Mouse (Mus musculus): Measurements from ENCODE around the gene 4932438H23Rik. TPM values are rescaled to one million over a fixed set of nuclear protein-coding genes. Genes with fewer than 3 reads are reported as not detected.

4932438H23Rik gene
- polyA plus RNA-seq, 1 experiment from 2014 or later, result 0.49 TPM

GRCm38 (mm10) chr16:91035866-91036265, 59.1 kb downstream of the 4932438H23Rik start:
- Histone ChIP-seq H3K4me1 (ENCODE audit: control insufficient read depth, insufficient read depth, low read length) (no peaks in the 10 kb centered on the region), H3K4me2 (ENCODE audit: low read depth, low read length) (no peak overlapping the region), H3K9me3 (ENCODE audit: control insufficient read depth, low read length) (no peaks in the 10 kb centered on the region), H3K4me3 (ENCODE audit: low read depth, low read length) (no peak overlapping the region), H3K9ac (ENCODE audit: low read depth, low read length) (no peak overlapping the region), H3K27ac (replicated peaks; ENCODE audit: low read depth, low read length) (no peak overlapping the region), H3K27me3 (replicated peaks; ENCODE audit: control insufficient read depth, insufficient read depth, low read length) (no peaks in the 10 kb centered on the region), H3K36me3 (ENCODE audit: control insufficient read depth, insufficient read depth, low read length) (peaks cover 86% of the 10 kb centered on the region)
- 89% methylated on average over 10 of the region's 10 CpGs for WGBS
- no peak for ATAC-seq (ENCODE audit: low read depth)
- DNase-seq (ENCODE audit: low spot score), result no peak

DNA sequence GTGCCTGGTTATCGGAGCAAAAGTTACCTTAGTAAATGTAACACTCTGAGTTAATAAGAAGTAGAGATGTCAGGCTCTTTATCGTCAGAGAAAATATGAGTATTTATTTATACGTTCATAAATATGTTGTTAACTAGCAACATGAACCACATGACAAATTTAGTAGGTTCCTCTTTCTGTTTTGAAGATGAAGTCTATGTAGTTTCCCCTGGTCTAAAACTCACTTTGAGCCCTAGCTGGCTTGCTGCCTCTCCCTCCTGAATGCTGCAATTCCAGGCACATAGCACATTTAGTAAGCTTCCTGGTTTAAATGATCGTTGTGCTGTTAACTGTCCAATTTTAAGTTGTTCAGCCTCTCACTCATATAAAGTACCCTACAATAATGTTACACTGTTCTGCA, 64.2 kb downstream of the 4932438H23Rik start:
- Histone ChIP-seq H3K4me3 (ENCODE audit: low read depth, low read length) (no peak overlapping the region), H3K36me3 (ENCODE audit: control insufficient read depth, insufficient read depth, low read length) (peaks cover 94% of the 10 kb centered on the region), H3K9me3 (ENCODE audit: control insufficient read depth, low read length) (no peaks in the 10 kb centered on the region), H3K4me2 (ENCODE audit: low read depth, low read length) (no peak overlapping the region), H3K4me1 (ENCODE audit: control insufficient read depth, insufficient read depth, low read length) (no peaks in the 10 kb centered on the region), H3K9ac (ENCODE audit: low read depth, low read length) (no peak overlapping the region), H3K27ac (replicated peaks; ENCODE audit: low read depth, low read length) (no peak overlapping the region), H3K27me3 (replicated peaks; ENCODE audit: control insufficient read depth, insufficient read depth, low read length) (no peaks in the 10 kb centered on the region)
- no peak for DNase-seq (ENCODE audit: low spot score)
- no peak for ATAC-seq (ENCODE audit: low read depth)
- 94% methylated on average over 4 of the region's 4 CpGs for WGBS

DNA sequence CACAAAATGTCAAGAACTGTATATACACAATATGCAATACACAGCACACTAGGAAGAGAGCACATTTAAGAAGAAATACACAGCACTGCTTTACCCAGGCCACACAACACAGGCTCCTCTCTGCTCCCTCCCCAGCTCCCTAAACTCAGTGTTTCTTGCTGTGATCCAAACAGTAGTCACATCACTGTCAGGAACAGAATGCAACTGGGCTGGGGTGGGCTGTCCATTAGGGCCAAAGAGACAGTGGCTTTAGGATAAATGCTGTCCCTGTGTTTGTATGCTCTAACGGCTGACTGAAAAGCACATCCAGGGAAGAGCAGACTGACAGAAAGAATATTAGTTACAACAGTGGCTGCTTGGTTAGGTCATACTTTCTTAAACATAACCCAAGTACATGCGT, 65.0 kb downstream of the 4932438H23Rik start:
- Histone ChIP-seq H3K36me3 (ENCODE audit: control insufficient read depth, insufficient read depth, low read length) (peaks cover 96% of the 10 kb centered on the region), H3K27ac (replicated peaks; ENCODE audit: low read depth, low read length) (no peak overlapping the region), H3K4me1 (ENCODE audit: control insufficient read depth, insufficient read depth, low read length) (no peaks in the 10 kb centered on the region)

GRCm38 (mm10) chr16:91029161-91029743, 65.7 kb downstream of the 4932438H23Rik start:
- Histone ChIP-seq H3K9me3 (ENCODE audit: control insufficient read depth, low read length) (no peaks in the 10 kb centered on the region; the same call in 1 of the 2 replicates), H3K4me1 (ENCODE audit: control insufficient read depth, insufficient read depth, low read length) (no peaks in the 10 kb centered on the region), H3K9ac (ENCODE audit: low read depth, low read length) (no peak overlapping the region), H3K4me3 (ENCODE audit: low read depth, low read length) (no peak overlapping the region), H3K27ac (replicated peaks; ENCODE audit: low read depth, low read length) (no peak overlapping the region), H3K36me3 (ENCODE audit: control insufficient read depth, insufficient read depth, low read length) (peaks cover 96% of the 10 kb centered on the region), H3K27me3 (replicated peaks; ENCODE audit: control insufficient read depth, insufficient read depth, low read length) (no peaks in the 10 kb centered on the region), H3K4me2 (ENCODE audit: low read depth, low read length) (no peak overlapping the region)
- no peak for DNase-seq (ENCODE audit: low spot score)
- ATAC-seq (ENCODE audit: low read depth), result no peak
- 94% methylated on average over 8 of the region's 8 CpGs for WGBS

More for the DNA sequence above, 65.0 kb downstream of the 4932438H23Rik start:
- Histone ChIP-seq H3K9me3 (ENCODE audit: control insufficient read depth, low read length) (no peaks in the 10 kb centered on the region), H3K27me3 (replicated peaks; ENCODE audit: control insufficient read depth, insufficient read depth, low read length) (no peaks in the 10 kb centered on the region), H3K4me2 (ENCODE audit: low read depth, low read length) (no peak overlapping the region), H3K4me3 (ENCODE audit: low read depth, low read length) (no peak overlapping the region), H3K9ac (ENCODE audit: low read depth, low read length) (no peak overlapping the region)
- 82% methylated on average over 2 of the region's 2 CpGs for WGBS
- no peak for DNase-seq (ENCODE audit: low spot score)
- ATAC-seq (ENCODE audit: low read depth), result no peak

GRCm38 (mm10) chr16:91026290-91026689, 68.6 kb downstream of the 4932438H23Rik start:
- Histone ChIP-seq H3K4me1 (ENCODE audit: control insufficient read depth, insufficient read depth, low read length) (no peaks in the 10 kb centered on the region), H3K9ac (ENCODE audit: low read depth, low read length) (no peak overlapping the region), H3K27ac (replicated peaks; ENCODE audit: low read depth, low read length) (no peak overlapping the region), H3K36me3 (ENCODE audit: control insufficient read depth, insufficient read depth, low read length) (peaks cover 94% of the 10 kb centered on the region), H3K4me2 (ENCODE audit: low read depth, low read length) (no peak overlapping the region), H3K27me3 (replicated peaks; ENCODE audit: control insufficient read depth, insufficient read depth, low read length) (no peaks in the 10 kb centered on the region), H3K4me3 (ENCODE audit: low read depth, low read length) (no peak overlapping the region), H3K9me3 (ENCODE audit: control insufficient read depth, low read length) (no peaks in the 10 kb centered on the region; the same call in 1 of the 2 replicates)
- no peak for ATAC-seq (ENCODE audit: low read depth)
- no peak for DNase-seq (ENCODE audit: low spot score)
- WGBS, result 88% methylated on average over 4 of the region's 4 CpGs

DNA sequence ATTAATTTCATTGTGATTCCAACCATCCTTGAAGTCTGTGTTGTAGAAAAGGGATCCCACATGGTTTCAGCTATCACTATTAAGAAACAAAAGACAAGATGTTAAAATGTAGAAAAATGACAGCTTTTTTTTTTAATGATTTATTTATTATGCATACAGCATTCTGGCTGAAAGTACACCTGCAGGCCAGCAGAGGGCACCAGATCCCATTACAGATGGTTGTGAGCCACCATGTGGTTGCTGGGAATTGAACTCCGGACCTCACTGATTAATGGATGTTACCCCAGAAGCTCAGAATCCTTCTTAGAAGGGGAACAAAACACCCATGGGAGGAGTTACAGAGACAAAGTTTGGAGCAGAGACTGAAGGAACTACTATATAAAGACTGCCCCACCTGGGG, 71.5 kb downstream of the 4932438H23Rik start:
- no peaks in the 10 kb centered on the region for H3K4me1 ChIP-seq (ENCODE audit: control insufficient read depth, insufficient read depth, low read length)
- 93% methylated on average over 1 of the region's 1 CpGs for WGBS
- no peak overlapping the region for H3K4me3 ChIP-seq (ENCODE audit: low read depth, low read length)
- H3K36me3 ChIP-seq (ENCODE audit: control insufficient read depth, insufficient read depth, low read length), result peaks cover 98% of the 10 kb centered on the region
- no peak for ATAC-seq (ENCODE audit: low read depth)
- H3K9ac ChIP-seq (ENCODE audit: low read depth, low read length), result no peak overlapping the region
- H3K9me3 ChIP-seq (ENCODE audit: control insufficient read depth, low read length), result no peaks in the 10 kb centered on the region; the same call in 1 of the 2 replicates
- DNase-seq (ENCODE audit: low spot score), result no peak
- no peak overlapping the region for H3K27ac ChIP-seq (replicated peaks; ENCODE audit: low read depth, low read length)
- no peak overlapping the region for H3K4me2 ChIP-seq (ENCODE audit: low read depth, low read length)
- no peaks in the 10 kb centered on the region for H3K27me3 ChIP-seq (replicated peaks; ENCODE audit: control insufficient read depth, insufficient read depth, low read length)

DNA sequence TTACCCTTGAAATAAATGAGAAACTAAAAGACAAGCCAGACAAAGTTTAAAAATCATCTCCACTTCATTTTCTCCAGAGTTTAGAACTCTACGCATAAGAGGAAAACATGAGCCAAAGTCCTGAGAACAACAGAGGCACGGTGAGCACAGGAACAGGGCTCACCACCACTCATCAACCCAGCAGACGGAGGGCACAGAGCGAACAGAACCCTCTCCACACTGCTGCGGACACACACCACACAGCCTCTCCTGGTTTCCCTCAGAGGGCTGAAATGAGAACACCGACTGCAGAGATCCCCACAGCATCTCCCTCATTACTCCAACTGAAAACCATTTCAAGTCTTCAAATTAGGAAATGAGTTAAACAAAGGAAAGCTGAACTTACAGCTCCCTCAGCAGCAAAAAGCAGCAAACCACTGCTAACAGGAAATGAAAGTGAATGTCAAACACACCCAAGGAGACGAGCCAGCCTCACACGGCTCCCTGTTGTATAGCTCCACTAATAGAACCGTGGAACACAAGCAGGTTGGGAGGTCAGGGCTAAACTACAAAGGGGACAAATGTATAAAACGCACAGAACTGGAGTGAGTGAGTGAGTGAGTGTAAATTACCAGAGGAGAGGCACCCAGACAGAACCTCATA, 74.0 kb downstream of the 4932438H23Rik start:
- H3K9ac ChIP-seq (ENCODE audit: low read depth, low read length), result no peak overlapping the region
- whole genome bisulfite sequencing, result 93% methylated on average over 10 of the region's 10 CpGs

GRCm38 (mm10) chr16:91019476-91019875, 75.4 kb downstream of the 4932438H23Rik start:
- ATAC-seq (ENCODE audit: low read depth) (no peak), DNase-seq (ENCODE audit: low spot score) (no peak)
- H3K4me2 ChIP-seq (ENCODE audit: low read depth, low read length), result no peak overlapping the region
- H3K27ac ChIP-seq (replicated peaks; ENCODE audit: low read depth, low read length), result no peak overlapping the region
- H3K4me3 ChIP-seq (ENCODE audit: low read depth, low read length), result no peak overlapping the region
- H3K36me3 ChIP-seq (ENCODE audit: control insufficient read depth, insufficient read depth, low read length), result peaks cover 92% of the 10 kb centered on the region
- H3K27me3 ChIP-seq (replicated peaks; ENCODE audit: control insufficient read depth, insufficient read depth, low read length), result no peaks in the 10 kb centered on the region
- H3K9me3 ChIP-seq (ENCODE audit: control insufficient read depth, low read length), result no peaks in the 10 kb centered on the region; the same call in 1 of the 2 replicates
- H3K4me1 ChIP-seq (ENCODE audit: control insufficient read depth, insufficient read depth, low read length), result no peaks in the 10 kb centered on the region
- 94% methylated on average over 4 of the region's 4 CpGs for WGBS
- H3K9ac ChIP-seq (ENCODE audit: low read depth, low read length), result no peak overlapping the region

More for the DNA sequence above, 74.0 kb downstream of the 4932438H23Rik start:
- ATAC-seq (ENCODE audit: low read depth), result no peak
- Histone ChIP-seq H3K27me3 (replicated peaks; ENCODE audit: control insufficient read depth, insufficient read depth, low read length) (no peaks in the 10 kb centered on the region), H3K4me3 (ENCODE audit: low read depth, low read length) (no peak overlapping the region), H3K27ac (replicated peaks; ENCODE audit: low read depth, low read length) (no peak overlapping the region), H3K4me2 (ENCODE audit: low read depth, low read length) (no peak overlapping the region), H3K4me1 (ENCODE audit: control insufficient read depth, insufficient read depth, low read length) (no peaks in the 10 kb centered on the region), H3K36me3 (ENCODE audit: control insufficient read depth, insufficient read depth, low read length) (peaks cover 94% of the 10 kb centered on the region), H3K9me3 (ENCODE audit: control insufficient read depth, low read length) (no peaks in the 10 kb centered on the region; the same call in 1 of the 2 replicates)
- DNase-seq (ENCODE audit: low spot score), result no peak

- no peaks in the 10 kb centered on the region for H3K9me3 ChIP-seq (ENCODE audit: control insufficient read depth, low read length)
- no peak overlapping the region for H3K4me2 ChIP-seq (ENCODE audit: low read depth, low read length)
- no peak for DNase-seq (ENCODE audit: low spot score)
- H3K4me1 ChIP-seq (ENCODE audit: control insufficient read depth, insufficient read depth, low read length), result no peaks in the 10 kb centered on the region
- no peak overlapping the region for H3K4me3 ChIP-seq (ENCODE audit: low read depth, low read length)
- H3K9ac ChIP-seq (ENCODE audit: low read depth, low read length), result no peak overlapping the region
- ATAC-seq (ENCODE audit: low read depth), result no peak
- WGBS, result 86% methylated on average over 4 of the region's 4 CpGs
- no peak overlapping the region for H3K27ac ChIP-seq (replicated peaks; ENCODE audit: low read depth, low read length)
- no peaks in the 10 kb centered on the region for H3K27me3 ChIP-seq (replicated peaks; ENCODE audit: control insufficient read depth, insufficient read depth, low read length)
- peaks cover 69% of the 10 kb centered on the region for H3K36me3 ChIP-seq (ENCODE audit: control insufficient read depth, insufficient read depth, low read length)
These were observed 79.2 kb downstream of the 4932438H23Rik start for GRCm38 (mm10) chr16:91015761-91016160.
